Comparison of ENCODE assay signal across 8 mouse cellular contexts in the genomic region with DNA sequence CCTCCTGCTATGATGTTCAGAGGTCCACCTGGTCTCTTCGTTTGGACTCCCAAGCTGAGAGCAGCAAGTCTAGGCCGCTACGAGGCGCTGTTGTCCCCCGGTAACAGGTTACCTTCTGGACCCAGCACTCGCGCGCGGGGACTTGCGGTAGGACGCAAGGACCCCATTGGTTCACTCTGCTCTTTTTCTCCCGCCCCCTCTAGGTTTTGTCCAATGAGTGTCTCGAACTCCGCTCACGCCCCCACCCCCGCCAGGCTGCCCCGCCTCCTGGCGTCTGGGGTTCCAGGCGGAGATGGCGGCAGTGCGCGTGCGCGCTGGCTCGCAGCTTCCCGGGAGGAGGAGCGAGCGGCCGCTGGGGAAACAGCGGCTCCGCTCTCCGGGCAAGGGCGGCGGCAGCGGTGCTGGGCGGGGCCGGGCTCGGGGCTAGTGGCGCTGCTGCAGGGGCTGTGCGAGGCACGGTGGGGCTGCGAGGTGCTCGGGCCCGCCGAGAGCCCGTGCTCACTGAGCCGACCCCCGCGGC. TPM values are rescaled to one million over a fixed set of nuclear protein-coding genes. Genes with fewer than 3 reads are reported as not detected.
A peak's percentile ranks its signal among the peaks of the same experiment; 100 is the strongest.
DNase-seq lines count a peak whose midpoint lies in the region; ATAC-seq lines count a peak whose summit lies in the region.

A gene (plus strand): TSS at position 270 of the 520 bp plus-strand sequence.

- no peaks in the 10 kb centered on the region for H3K9me3 ChIP-seq in lung, embryonic 16.5 days (ENCODE audit: control insufficient read depth, low read length)

- peak within 1 kb of the TSS; percentile 80 for H3K27ac ChIP-seq in lung, embryonic 16.5 days (ENCODE audit: low read length)

- 0% methylated on average over 24 of the region's 49 CpGs for WGBS in lung, embryonic 16.5 days

- H3K4me1 ChIP-seq in lung, embryonic 16.5 days (replicated peaks; ENCODE audit: control insufficient read depth, insufficient read depth, low read length): peaks cover 5% of the 10 kb centered on the region; the same call in 1 of the 2 replicates

- H3K9ac ChIP-seq in lung, embryonic 16.5 days (ENCODE audit: low read length): peak within 1 kb of the TSS; percentile 96

- DNase-seq in MEL-GATA-1-ER (ENCODE audit: extremely low read depth, low read depth): peak; percentile 94
- peak; percentile 99 for DNase-seq in cerebellum, adult 8-10 months
- peak; percentile 99 for DNase-seq in forelimb bud, embryonic 11.5 days (ENCODE audit: low read depth, low spot score)
- peak; percentile 95 for DNase-seq in layer of hippocampus, adult 9-10 months (ENCODE audit: low spot score)
- peak; percentile 96 for DNase-seq in ovary, postnatal 10 days (ENCODE audit: low spot score)
- DNase-seq in thymus, postnatal 10 days (ENCODE audit: low spot score in 2 of 2): peak; percentile 98 to 99

- no peaks in the 10 kb centered on the region for H3K36me3 ChIP-seq in lung, embryonic 16.5 days (ENCODE audit: control insufficient read depth, insufficient read depth, low read length)

- H3K27me3 ChIP-seq in lung, embryonic 16.5 days (ENCODE audit: control insufficient read depth, insufficient read depth, low read depth, low read length): no peaks in the 10 kb centered on the region

- peak within 1 kb of the TSS; percentile 98 for H3K4me3 ChIP-seq in lung, embryonic 16.5 days (ENCODE audit: low read length)

- H3K4me2 ChIP-seq in lung, embryonic 16.5 days (ENCODE audit: low read depth, low read length): peak within 1 kb of the TSS; percentile 82

- peak; percentile 95 for ATAC-seq in hematopoietic stem cell, adult 5-6 weeks (replicated peaks in 1 of 2; ENCODE audit: insufficient read depth in 1 of 2, low FRiP score in 2 of 2, low TSS enrichment in 1 of 2, low read depth in 1 of 2, poor library complexity in 2 of 2, severe bottlenecking in 2 of 2)
- peak; percentile 99 for ATAC-seq in lung, embryonic 16.5 days (ENCODE audit: low read depth)

RNA-seq across cellular contexts. Expression of the gene that starts here (rescaled TPM):
- 13.4 and 17.4 TPM in 2 replicates for total RNA-seq in hematopoietic stem cell, adult 5-6 weeks (2017)
- polyA plus RNA-seq in lung, embryonic 16.5 days (2015; fragmentation: Nextera tagmentation; extraction: Ambion mirVana): 19.9 and 22.1 TPM in 2 replicates

Comparison
In these comparisons a context has a peak if more than half of its experiments do, and no peak if none do; other contexts are left out.
1. Peak in every context shown above with its lines: DNase-seq, ATAC-seq, H3K4me3 ChIP-seq and H3K27ac ChIP-seq.